In the genomic region with DNA sequence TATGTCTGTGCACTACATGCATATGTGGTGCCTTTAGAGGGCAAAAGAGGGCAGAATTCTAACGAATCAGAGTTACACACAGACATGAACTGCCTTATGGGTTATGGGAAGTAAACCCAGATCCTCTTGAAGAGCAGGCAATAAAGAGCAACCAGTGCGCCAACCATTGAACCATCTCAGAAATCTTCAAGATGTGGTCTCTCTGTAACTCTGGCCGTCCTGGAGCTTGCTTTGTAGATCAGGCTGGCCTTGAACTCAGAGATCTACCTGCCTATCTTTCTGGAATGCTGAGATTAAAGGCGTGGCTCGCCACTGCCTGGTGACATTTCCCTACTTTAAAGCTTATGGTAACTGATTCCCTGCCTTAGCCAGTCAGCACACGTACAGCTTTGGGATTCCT, we compare ENCODE assay signal across 8 mouse cellular contexts. TPM values are rescaled to one million over a fixed set of nuclear protein-coding genes. Genes with fewer than 3 reads are reported as not detected.
A peak's percentile ranks its signal among the peaks of the same experiment; 100 is the strongest.
DNase-seq lines count a peak whose midpoint lies in the region; ATAC-seq and TF ChIP-seq lines count a peak whose summit lies in the region.

No protein-coding gene starts in this region.

- no peak for ATAC-seq in heart, embryonic 13.5 days (ENCODE audit: extremely low read depth, insufficient number of reproducible peaks, low FRiP score, low TSS enrichment)
- no peak for ATAC-seq in hindbrain, embryonic 14.5 days (ENCODE audit: low FRiP score)
- ATAC-seq in midbrain, postnatal 0 days (ENCODE audit: low FRiP score) = no peak

- 23% methylated on average over 6 of the region's 6 CpGs for WGBS in heart, embryonic 13.5 days
- 27% methylated on average over 6 of the region's 6 CpGs for WGBS in hindbrain, embryonic 14.5 days
- WGBS in midbrain, postnatal 0 days = 22% methylated on average over 6 of the region's 6 CpGs

- peaks cover 26% of the 10 kb centered on the region for H3K4me1 ChIP-seq in heart, embryonic 13.5 days
- H3K4me1 ChIP-seq in hindbrain, embryonic 14.5 days (replicated peaks; ENCODE audit: control insufficient read depth, insufficient read depth, low read length) = peaks cover 18% of the 10 kb centered on the region
- H3K4me1 ChIP-seq in midbrain, postnatal 0 days (ENCODE audit: insufficient read depth, low read length) = peaks cover 8% of the 10 kb centered on the region

- peak overlapping the region; percentile 93 for H3K4me3 ChIP-seq in heart, embryonic 13.5 days
- peak overlapping the region; percentile 98; the same call in 1 of the 2 replicates for H3K4me3 ChIP-seq in hindbrain, embryonic 14.5 days (replicated peaks; ENCODE audit: low read length)
- H3K4me3 ChIP-seq in midbrain, postnatal 0 days (ENCODE audit: low read depth, low read length) = peak overlapping the region; percentile 92

- H3K27ac ChIP-seq in heart, embryonic 13.5 days (replicated peaks) = peak overlapping the region; percentile 65
- no peak overlapping the region; the same call in 1 of the 2 replicates for H3K27ac ChIP-seq in hindbrain, embryonic 14.5 days
- no peak overlapping the region for H3K27ac ChIP-seq in midbrain, postnatal 0 days (ENCODE audit: low read depth, low read length)

- peaks cover 28% of the 10 kb centered on the region for H3K36me3 ChIP-seq in heart, embryonic 13.5 days
- peaks cover 23% of the 10 kb centered on the region for H3K36me3 ChIP-seq in hindbrain, embryonic 14.5 days (replicated peaks; ENCODE audit: control insufficient read depth, insufficient read depth)
- peaks cover 14% of the 10 kb centered on the region for H3K36me3 ChIP-seq in midbrain, postnatal 0 days (ENCODE audit: insufficient read depth, low read length)

- no peak for TF ChIP-seq CTCF in midbrain, postnatal 0 days (IDR thresholded peaks at IDR 0.05)

- no peaks in the 10 kb centered on the region for H3K9me3 ChIP-seq in heart, embryonic 13.5 days
- no peaks in the 10 kb centered on the region for H3K9me3 ChIP-seq in hindbrain, embryonic 14.5 days (ENCODE audit: control insufficient read depth, low read length)
- no peaks in the 10 kb centered on the region for H3K9me3 ChIP-seq in midbrain, postnatal 0 days (ENCODE audit: low read length)

- peak overlapping the region; percentile 98 for H3K4me2 ChIP-seq in heart, embryonic 13.5 days
- peak overlapping the region; percentile 97 for H3K4me2 ChIP-seq in hindbrain, embryonic 14.5 days (replicated peaks)
- peak overlapping the region; percentile 87 for H3K4me2 ChIP-seq in midbrain, postnatal 0 days (ENCODE audit: low read depth, low read length, poor library complexity, severe bottlenecking)

- no peaks in the 10 kb centered on the region for H3K27me3 ChIP-seq in heart, embryonic 13.5 days (replicated peaks)
- no peaks in the 10 kb centered on the region for H3K27me3 ChIP-seq in hindbrain, embryonic 14.5 days (ENCODE audit: control insufficient read depth, insufficient read depth, low read length)
- H3K27me3 ChIP-seq in midbrain, postnatal 0 days (ENCODE audit: insufficient read depth, low read length) = no peaks in the 10 kb centered on the region

- intact Hi-C loops in heart, postnatal 25 days (cut with DNase I) = loop anchor here (2.0 kb wide), 1 partner anchor 17 kb away; no protein-coding TSS in a partner anchor

- peak overlapping the region; percentile 73 for H3K9ac ChIP-seq in heart, embryonic 13.5 days
- peak overlapping the region; percentile 6; the same call in 1 of the 2 replicates for H3K9ac ChIP-seq in hindbrain, embryonic 14.5 days
- no peak overlapping the region for H3K9ac ChIP-seq in midbrain, postnatal 0 days (replicated peaks; ENCODE audit: low read length, poor library complexity, severe bottlenecking)

- no peak for DNase-seq in heart, postnatal 25 days (ENCODE audit: low spot score)
- DNase-seq in MN1 (ENCODE audit: low spot score) = peak; percentile 24
- no peak for DNase-seq in hindbrain, embryonic 14.5 days (ENCODE audit: low spot score)
- DNase-seq in midbrain, postnatal 0 days (ENCODE audit: low spot score) = no peak
- DNase-seq in urinary bladder, postnatal 14 days (ENCODE audit: low spot score) = no peak
- no peak for DNase-seq in testis, postnatal 10 days (ENCODE audit: low spot score)
- no peak for DNase-seq in yolk sac, embryonic 10.5 days (ENCODE audit: low spot score)

RNA-seq across cellular contexts. Expression of a gene that starts 3.8 kb away (rescaled TPM):
- 129 TPM in 2 replicates for polyA plus RNA-seq in heart, embryonic 13.5 days (2015; fragmentation: Nextera tagmentation; extraction: Ambion mirVana)
- total RNA-seq in heart, postnatal 25 days (2021) = 100 to 1,000 TPM; 388 to 397 TPM
- polyA plus RNA-seq in hindbrain, embryonic 14.5 days (2014; fragmentation: Nextera tagmentation; extraction: Ambion mirVana) = 124 and 130 TPM in 2 replicates
- 403 and 430 TPM in 2 replicates for total RNA-seq in midbrain, postnatal 0 days (2014; rRNA removed)
- 102 and 118 TPM in 2 replicates for polyA plus RNA-seq in midbrain, postnatal 0 days (2015; fragmentation: Nextera tagmentation; extraction: Ambion mirVana)

RNA-seq across cellular contexts. Expression of a gene that starts 20.4 kb away (rescaled TPM):
- 245 TPM in 2 replicates for polyA plus RNA-seq in heart, embryonic 13.5 days (2015; fragmentation: Nextera tagmentation; extraction: Ambion mirVana)
- 100 to 1,000 TPM; 190 to 201 TPM for total RNA-seq in heart, postnatal 25 days (2021)
- polyA plus RNA-seq in hindbrain, embryonic 14.5 days (2014; fragmentation: Nextera tagmentation; extraction: Ambion mirVana) = 329 and 358 TPM in 2 replicates
- 201 and 235 TPM in 2 replicates for total RNA-seq in midbrain, postnatal 0 days (2014; rRNA removed)
- 311 and 316 TPM in 2 replicates for polyA plus RNA-seq in midbrain, postnatal 0 days (2015; fragmentation: Nextera tagmentation; extraction: Ambion mirVana)

RNA-seq across cellular contexts. Expression of a gene that starts 21.2 kb away (rescaled TPM):
- polyA plus RNA-seq in heart, embryonic 13.5 days (2015; fragmentation: Nextera tagmentation; extraction: Ambion mirVana) = 5.1 and 6.0 TPM in 2 replicates
- 10 to 100 TPM; 28.3 to 31.4 TPM for total RNA-seq in heart, postnatal 25 days (2021)
- 41.8 and 44.2 TPM in 2 replicates for polyA plus RNA-seq in hindbrain, embryonic 14.5 days (2014; fragmentation: Nextera tagmentation; extraction: Ambion mirVana)
- 152 and 173 TPM in 2 replicates for total RNA-seq in midbrain, postnatal 0 days (2014; rRNA removed)
- polyA plus RNA-seq in midbrain, postnatal 0 days (2015; fragmentation: Nextera tagmentation; extraction: Ambion mirVana) = 70.9 and 75.9 TPM in 2 replicates

RNA-seq across cellular contexts. Expression of a gene that starts 42.3 kb away (rescaled TPM):
- 0.92 and 1.2 TPM in 2 replicates for polyA plus RNA-seq in heart, embryonic 13.5 days (2015; fragmentation: Nextera tagmentation; extraction: Ambion mirVana)
- under 1 TPM; 0.56 to 0.57 TPM for total RNA-seq in heart, postnatal 25 days (2021)
- 10.6 and 12.1 TPM in 2 replicates for polyA plus RNA-seq in hindbrain, embryonic 14.5 days (2014; fragmentation: Nextera tagmentation; extraction: Ambion mirVana)
- total RNA-seq in midbrain, postnatal 0 days (2014; rRNA removed) = 24.4 and 26.9 TPM in 2 replicates
- 16.7 and 16.9 TPM in 2 replicates for polyA plus RNA-seq in midbrain, postnatal 0 days (2015; fragmentation: Nextera tagmentation; extraction: Ambion mirVana)

RNA-seq across cellular contexts. Expression of a gene that starts 45.6 kb away (rescaled TPM):
- polyA plus RNA-seq in heart, embryonic 13.5 days (2015; fragmentation: Nextera tagmentation; extraction: Ambion mirVana) = 52.6 and 56.2 TPM in 2 replicates
- 10 to 100 TPM in 1 of 2 experiments, 1 to 10 TPM in 1; 9.0 to 10.5 TPM for total RNA-seq in heart, postnatal 25 days (2021)
- polyA plus RNA-seq in hindbrain, embryonic 14.5 days (2014; fragmentation: Nextera tagmentation; extraction: Ambion mirVana) = 93.2 and 95.9 TPM in 2 replicates
- 40.0 and 40.3 TPM in 2 replicates for total RNA-seq in midbrain, postnatal 0 days (2014; rRNA removed)
- polyA plus RNA-seq in midbrain, postnatal 0 days (2015; fragmentation: Nextera tagmentation; extraction: Ambion mirVana) = 72.3 and 84.6 TPM in 2 replicates
